Mouse (Mus musculus) bone marrow, adult 2 months (tissue): ENCODE measurements at regions not wholly inside any gene's neighbourhood (a gene's known extent, or its start where the extent isn't known, plus 50 kb on each side); places are given as distances from the start of the nearest gene placed in this dataset.
A peak's percentile ranks its signal among the peaks of the same experiment; 100 is the strongest.
"Not testable (repeated sequence)": the region's sequence is repeated elsewhere in the genome, so short reads cannot be mapped to it uniquely, and the experiment has no call there.

Experiments
- H3K27ac ChIP-seq: fragments of 200-500 bp; 2 replicates; pipeline ENCODE4 v1.5.1; 2012; ENCODE audit warnings: low read depth, mild to moderate bottlenecking, control low read depth, inconsistent platforms, low read length; ENCODE audit not compliant: control insufficient read depth, poor library complexity, insufficient read depth
- H3K4me1 ChIP-seq: fragments of 200-500 bp; 2 replicates; pipeline ENCODE4 v1.6.1; 2011; ENCODE audit warnings: low read length; ENCODE audit not compliant: control insufficient read depth, insufficient read depth
- H3K4me3 ChIP-seq: fragments of 200-500 bp; replicated peaks from 2 replicates; pipeline ENCODE3; 2011; ENCODE audit warnings: mild to moderate bottlenecking, low read depth, low read length, control low read depth; ENCODE audit not compliant: control insufficient read depth
- CTCF ChIP-seq: fragments of 200-500 bp; IDR thresholded peaks from 2 replicates; pipeline ENCODE4 v1.5.1; 2011; ENCODE audit warnings: low read length, control low read depth; ENCODE audit not compliant: control insufficient read depth, insufficient read depth
- POLR2A ChIP-seq: fragments of 200-500 bp; IDR thresholded peaks from 2 replicates; pipeline ENCODE4 v1.6.1; 2011; ENCODE audit warnings: low read depth, mild to moderate bottlenecking, control low read depth, low read length, borderline replicate concordance; ENCODE audit not compliant: control insufficient read depth
- WGBS: fragments of 180-500 bp; shearing (Covaris S2); methylation state at CpG from one replicate; pipeline ENCODE4 v1.1.7; 2018; 5-methylcytosine and 5-hydroxymethylcytosine counted together

DNA sequence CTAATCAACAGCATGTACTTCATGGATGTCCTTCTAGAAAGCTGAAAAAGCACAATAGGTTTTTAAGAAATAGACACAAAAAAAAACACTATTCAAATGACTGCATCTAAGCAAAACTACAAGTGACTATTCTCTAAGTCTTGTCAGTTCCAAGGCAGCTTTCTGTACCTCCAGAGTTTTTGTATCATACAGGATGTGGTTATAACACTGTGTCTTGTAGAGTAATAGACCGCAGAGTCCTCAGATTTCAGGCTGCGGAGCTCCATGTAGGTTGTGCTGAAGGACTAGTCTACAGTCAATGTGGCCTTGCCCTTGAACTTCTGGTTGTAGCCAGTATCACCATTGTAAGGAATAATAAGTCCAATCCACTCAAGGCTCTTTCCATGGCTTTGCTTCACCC is 1137.7 kb upstream of the Zfp386 start:
- not testable (repeated sequence) for H3K27ac ChIP-seq, H3K4me3 ChIP-seq, H3K4me1 ChIP-seq
- 37% methylated on average over 2 of the region's 2 CpGs for WGBS

DNA sequence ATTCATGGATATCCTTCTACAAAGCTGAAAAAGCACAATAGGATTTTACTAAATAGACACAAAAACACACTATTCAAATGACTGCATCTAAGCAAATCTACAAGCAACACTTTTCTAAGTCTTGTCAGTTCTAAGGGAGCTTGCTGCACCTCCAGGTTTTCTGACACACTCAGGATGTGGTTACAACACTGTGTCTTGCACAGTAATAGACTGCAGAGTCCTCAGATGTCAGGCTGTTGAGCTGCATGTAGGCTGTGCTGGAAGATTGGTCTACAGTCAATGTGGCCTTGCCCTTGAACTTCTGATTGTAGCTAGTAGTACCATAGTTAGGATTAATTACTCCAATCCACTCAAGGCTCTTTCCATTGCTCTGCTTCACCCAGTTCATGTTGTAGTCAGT is 1133.1 kb upstream of the Zfp386 start:
- not testable (repeated sequence) for H3K4me3 ChIP-seq, H3K27ac ChIP-seq, H3K4me1 ChIP-seq

DNA sequence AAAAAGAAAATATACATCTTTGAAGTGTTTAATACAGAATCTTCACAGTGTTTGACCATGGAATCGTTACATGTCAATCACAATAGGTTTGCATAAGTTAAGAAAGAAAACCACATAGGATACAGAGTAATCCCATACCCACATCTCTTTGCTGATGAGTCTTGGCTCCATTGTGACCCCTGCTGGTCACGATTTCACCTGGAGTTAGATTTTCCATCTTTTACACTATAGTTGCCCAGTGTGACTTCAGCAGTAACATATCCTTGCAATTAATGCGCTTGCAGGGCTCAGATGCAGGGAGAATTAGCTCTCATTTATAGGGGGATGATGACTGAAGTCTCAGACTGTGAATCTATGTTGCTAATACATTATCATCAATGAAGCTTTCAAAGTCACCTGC is 1119.8 kb upstream of the Zfp386 start:
- 58% methylated on average over 3 of the region's 3 CpGs for WGBS
- Histone ChIP-seq H3K4me1 (no peaks in the 10 kb centered on the region), H3K27ac (no peak overlapping the region), H3K4me3 (no peak overlapping the region)
- TF ChIP-seq CTCF (no peak), POLR2A (no peak)

DNA sequence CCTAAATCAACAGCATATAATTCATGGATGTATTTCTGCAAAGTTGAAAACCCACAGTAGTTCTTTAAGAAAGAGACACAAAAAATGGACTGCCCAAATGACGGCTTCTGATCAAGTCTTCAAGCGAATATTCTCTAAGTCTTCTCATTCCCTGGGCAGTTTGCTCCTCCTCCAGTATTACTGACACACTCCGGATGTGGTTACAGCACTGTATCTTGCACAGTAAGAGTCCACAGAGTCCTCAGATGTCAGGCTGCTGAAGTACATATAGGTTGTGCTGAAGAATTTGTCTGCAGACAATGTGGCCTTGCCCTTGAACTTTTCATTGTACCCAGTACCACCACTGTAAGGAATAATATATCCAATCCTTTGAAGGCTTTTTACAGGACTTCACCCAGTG is 1115.4 kb upstream of the Zfp386 start:
- no peak overlapping the region for H3K4me3 ChIP-seq
- no peak for TF ChIP-seq CTCF
- no peak for TF ChIP-seq POLR2A
- H3K27ac ChIP-seq: peak overlapping the region; percentile 51; the same call in 1 of the 2 replicates
- 28% methylated on average over 3 of the region's 3 CpGs for WGBS
- no peaks in the 10 kb centered on the region; the same call in 1 of the 2 replicates for H3K4me1 ChIP-seq

DNA sequence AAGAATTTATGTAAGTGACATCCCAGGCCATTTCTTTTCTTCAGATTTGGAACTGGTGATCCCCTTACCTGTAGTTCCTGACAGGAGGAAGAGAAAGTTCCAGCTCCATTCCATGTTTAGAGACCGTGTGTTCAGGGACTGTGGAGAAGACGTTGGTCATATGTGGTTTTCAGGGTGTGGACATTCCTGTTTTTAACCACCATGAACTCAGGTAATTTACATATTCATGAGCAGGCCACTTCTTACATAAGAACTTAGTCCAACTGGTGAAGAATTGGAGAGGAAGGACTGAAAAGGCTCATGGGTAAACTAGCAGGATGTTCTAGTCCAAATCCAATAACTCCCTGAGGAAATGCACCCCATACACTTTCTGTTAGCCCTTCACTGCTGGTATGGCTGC is 1114.9 kb upstream of the Zfp386 start:
- 13% methylated on average over 2 of the region's 2 CpGs for WGBS
- Histone ChIP-seq H3K4me1 (no peaks in the 10 kb centered on the region; the same call in 1 of the 2 replicates), H3K4me3 (no peak overlapping the region), H3K27ac (peak overlapping the region; percentile 51; the same call in 1 of the 2 replicates)
- TF ChIP-seq POLR2A: no peak
- TF ChIP-seq CTCF: no peak

DNA sequence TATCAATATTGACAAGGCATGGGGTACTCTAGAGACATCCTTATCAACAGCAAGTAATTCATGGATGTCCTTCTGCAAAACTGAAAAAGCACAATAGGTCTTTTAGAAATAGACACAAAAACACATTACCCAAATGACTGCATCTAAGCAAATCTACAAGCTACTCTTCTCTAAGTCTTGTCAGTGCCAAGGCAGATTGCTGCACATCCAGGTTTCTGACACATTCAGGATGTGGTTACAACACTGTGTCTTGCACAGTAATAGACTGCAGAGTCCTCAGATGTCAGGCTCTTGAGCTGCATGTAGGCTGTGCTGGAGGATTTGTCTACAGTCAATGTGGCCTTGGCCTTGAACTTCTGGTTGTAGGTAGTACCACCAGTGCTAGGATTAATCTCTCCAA is 1110.7 kb upstream of the Zfp386 start:
- not testable (repeated sequence) for H3K4me3 ChIP-seq, H3K4me1 ChIP-seq
- H3K27ac ChIP-seq: peak overlapping the region; percentile 21; the same call in 1 of the 2 replicates

DNA sequence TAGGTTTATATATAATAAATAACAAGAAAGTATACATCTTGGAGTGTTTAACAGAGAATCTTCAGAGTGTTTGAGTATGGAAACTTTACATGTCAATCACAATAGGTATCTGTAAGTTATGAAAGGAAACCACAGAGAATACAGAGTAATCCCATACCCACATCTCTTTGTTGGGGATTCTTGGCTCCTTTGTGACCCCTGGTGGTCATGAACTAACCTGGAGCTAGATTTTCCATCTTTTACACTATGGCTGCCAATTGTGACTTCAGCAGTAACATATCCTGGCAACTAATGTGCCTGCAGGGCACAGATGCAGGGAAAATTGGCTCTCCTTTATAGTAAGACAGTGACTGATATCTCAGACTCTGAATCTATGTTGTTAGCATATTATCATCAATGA is 1107.9 kb upstream of the Zfp386 start:
- Histone ChIP-seq H3K4me3 (no peak overlapping the region), H3K27ac (no peak overlapping the region), H3K4me1 (no peaks in the 10 kb centered on the region; the same call in 1 of the 2 replicates)
- no peak for TF ChIP-seq CTCF
- no peak for TF ChIP-seq POLR2A

DNA sequence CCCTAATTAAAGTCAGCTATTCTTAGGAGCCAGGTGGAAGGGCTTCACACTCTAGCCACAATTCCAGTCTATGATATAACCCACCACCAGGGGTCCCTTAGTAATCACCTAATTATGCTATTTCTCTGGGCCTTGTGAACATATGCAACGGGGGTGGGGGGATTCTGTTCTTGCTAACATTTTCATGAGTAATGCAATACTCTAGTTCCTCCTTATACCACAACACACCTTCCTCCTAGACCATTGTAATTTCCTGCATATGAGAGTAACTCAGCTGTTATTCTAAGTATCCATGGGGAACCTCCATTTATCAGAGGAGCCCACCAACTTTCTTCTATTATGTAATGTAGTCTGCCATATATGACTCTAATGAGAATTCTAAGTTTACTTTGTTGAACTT is 1085.4 kb upstream of the Zfp386 start:
- TF ChIP-seq CTCF (no peak), POLR2A (no peak)
- no peak overlapping the region for H3K27ac ChIP-seq
- 29% methylated on average over 1 of the region's 1 CpGs for WGBS
- no peak overlapping the region for H3K4me3 ChIP-seq
- no peaks in the 10 kb centered on the region for H3K4me1 ChIP-seq

DNA sequence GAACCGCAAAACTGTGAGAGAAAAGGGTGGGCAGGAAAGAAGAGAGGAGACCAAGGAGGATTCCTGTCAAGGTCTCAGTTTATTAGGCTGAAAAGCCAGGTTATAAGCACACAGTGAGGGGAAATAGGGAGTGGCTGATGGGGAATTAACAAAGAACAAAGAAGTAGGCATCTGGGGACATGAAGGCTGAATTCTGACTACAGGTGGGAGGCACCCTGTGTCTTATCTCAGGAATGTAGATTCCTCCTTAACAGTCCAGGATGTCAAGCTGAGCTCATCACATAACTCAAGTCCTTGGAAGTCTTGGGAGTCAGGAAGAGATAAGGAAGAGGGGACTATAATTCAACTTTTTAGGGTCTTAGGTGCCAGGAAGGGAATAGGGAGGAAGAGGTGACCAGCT is 1083.3 kb upstream of the Zfp386 start:
- H3K4me3 ChIP-seq, H3K4me1 ChIP-seq, H3K27ac ChIP-seq: not testable (repeated sequence)
- 94% methylated on average over 1 of the region's 1 CpGs for WGBS
